Mouse (Mus musculus) lung, postnatal 0 days (tissue): ENCODE data around the gene Nicn1.

Experiments
- CTCF ChIP-seq: IDR thresholded peaks from 2 replicates; pipeline ENCODE4 v1.5.1; 2016; ENCODE audit warnings: antibody characterized with exemption, mild to moderate bottlenecking
- EP300 ChIP-seq: IDR thresholded peaks from 2 replicates; pipeline ENCODE4 v1.6.1; 2016; ENCODE audit warnings: antibody characterized with exemption, mild to moderate bottlenecking, control low read depth

DNA sequence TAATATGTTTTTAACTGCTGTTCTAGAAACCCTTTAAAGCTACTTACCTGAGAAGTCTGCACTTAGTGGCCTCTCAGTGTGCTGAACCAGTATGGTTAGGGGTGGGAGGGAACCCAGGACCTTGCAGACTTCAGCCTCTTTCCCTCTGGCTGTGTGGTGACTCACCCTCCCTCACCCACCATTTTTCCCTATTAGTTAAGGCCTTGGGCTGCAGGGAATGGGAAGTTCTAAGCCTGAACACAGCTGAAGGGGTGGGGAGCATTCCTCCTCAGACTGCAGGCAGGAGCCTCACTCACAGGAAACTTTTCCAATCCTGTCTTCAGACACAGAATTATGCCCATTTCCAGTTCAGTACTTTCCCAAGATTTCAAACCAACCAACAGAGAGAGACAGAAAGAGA lies 51.6 kb downstream of the Nicn1 start:
- TF ChIP-seq EP300, result no peak
- TF ChIP-seq CTCF, result no peak
